Comparison of ENCODE assay signal across 8 mouse cellular contexts in genomic region chr1:135132473-135132872, GRCm38 (mm10). TPM values are rescaled to one million over a fixed set of nuclear protein-coding genes. Genes with fewer than 3 reads are reported as not detected.
A peak's percentile ranks its signal among the peaks of the same experiment; 100 is the strongest.
DNase-seq lines count a peak whose midpoint lies in the region; ATAC-seq and TF ChIP-seq lines count a peak whose summit lies in the region.

Gene Ptpn7 (plus strand): TSS chr1:135132700.

- no peaks in the 10 kb centered on the region for H3K9me3 ChIP-seq in midbrain, postnatal 0 days (ENCODE audit: low read length)
- H3K9me3 ChIP-seq in midbrain, embryonic 15.5 days, result no peaks in the 10 kb centered on the region
- no peaks in the 10 kb centered on the region for H3K9me3 ChIP-seq in liver, embryonic 11.5 days (ENCODE audit: control insufficient read depth, low read length)

- H3K27me3 ChIP-seq in midbrain, postnatal 0 days (ENCODE audit: insufficient read depth, low read length), result no peaks in the 10 kb centered on the region
- peaks cover 3% of the 10 kb centered on the region; the same call in 1 of the 2 replicates for H3K27me3 ChIP-seq in midbrain, embryonic 15.5 days (replicated peaks)
- H3K27me3 ChIP-seq in liver, embryonic 11.5 days (replicated peaks; ENCODE audit: control insufficient read depth, insufficient read depth, low read length), result peaks cover 11% of the 10 kb centered on the region; the same call in 1 of the 2 replicates

- no peaks in the 10 kb centered on the region for H3K36me3 ChIP-seq in midbrain, postnatal 0 days (ENCODE audit: insufficient read depth, low read length)
- no peaks in the 10 kb centered on the region for H3K36me3 ChIP-seq in midbrain, embryonic 15.5 days (replicated peaks)
- H3K36me3 ChIP-seq in liver, embryonic 11.5 days (ENCODE audit: control insufficient read depth, insufficient read depth, low read length), result peaks cover 3% of the 10 kb centered on the region; the same call in 1 of the 2 replicates

- TF ChIP-seq CTCF in midbrain, postnatal 0 days (IDR thresholded peaks at IDR 0.05), result peak; percentile 75

- 43% methylated on average over 10 of the region's 10 CpGs for WGBS in midbrain, postnatal 0 days
- WGBS in midbrain, embryonic 15.5 days, result 50% methylated on average over 10 of the region's 10 CpGs
- whole genome bisulfite sequencing in liver, embryonic 11.5 days, result 13% methylated on average over 10 of the region's 10 CpGs

- no peak within 1 kb of the TSS for H3K4me3 ChIP-seq in midbrain, postnatal 0 days (ENCODE audit: low read depth, low read length)
- H3K4me3 ChIP-seq in midbrain, embryonic 15.5 days, result no peak within 1 kb of the TSS
- peak within 1 kb of the TSS; percentile 39 for H3K4me3 ChIP-seq in liver, embryonic 11.5 days (ENCODE audit: low read depth, low read length)

- no peaks in the 10 kb centered on the region for H3K4me1 ChIP-seq in midbrain, postnatal 0 days (ENCODE audit: insufficient read depth, low read length)
- no peaks in the 10 kb centered on the region for H3K4me1 ChIP-seq in midbrain, embryonic 15.5 days
- H3K4me1 ChIP-seq in liver, embryonic 11.5 days (replicated peaks; ENCODE audit: control insufficient read depth, insufficient read depth, low read length), result peaks cover 36% of the 10 kb centered on the region

- ATAC-seq in midbrain, postnatal 0 days (ENCODE audit: low FRiP score), result peak; percentile 62; the same call in 1 of the 2 replicates
- ATAC-seq in midbrain, embryonic 15.5 days (replicated peaks), result no peak
- peak; percentile 79 for ATAC-seq in liver, embryonic 11.5 days (replicated peaks; ENCODE audit: low FRiP score)
- ATAC-seq in neutrophil, adult 5-6 weeks (ENCODE audit: extremely low read depth, insufficient number of reproducible peaks, low FRiP score, poor library complexity, severe bottlenecking), result peak; percentile 81

- intact Hi-C loops in heart, postnatal 14 days (cut with DNase I), result no loop called here

- H3K27ac ChIP-seq in midbrain, postnatal 0 days (ENCODE audit: low read depth, low read length), result no peak within 1 kb of the TSS
- no peak within 1 kb of the TSS for H3K27ac ChIP-seq in midbrain, embryonic 15.5 days
- H3K27ac ChIP-seq in liver, embryonic 11.5 days (ENCODE audit: low read depth, low read length), result peak within 1 kb of the TSS; percentile 86

- no peak within 1 kb of the TSS for H3K4me2 ChIP-seq in midbrain, postnatal 0 days (ENCODE audit: low read depth, low read length, poor library complexity, severe bottlenecking)
- no peak within 1 kb of the TSS for H3K4me2 ChIP-seq in midbrain, embryonic 15.5 days
- peak within 1 kb of the TSS; percentile 72 for H3K4me2 ChIP-seq in liver, embryonic 11.5 days

- H3K9ac ChIP-seq in midbrain, postnatal 0 days (replicated peaks; ENCODE audit: low read length, poor library complexity, severe bottlenecking), result no peak within 1 kb of the TSS
- H3K9ac ChIP-seq in midbrain, embryonic 15.5 days, result no peak within 1 kb of the TSS
- H3K9ac ChIP-seq in liver, embryonic 11.5 days (ENCODE audit: low read depth, low read length), result peak within 1 kb of the TSS; percentile 60

- peak; percentile 52 for DNase-seq in midbrain, postnatal 0 days (ENCODE audit: low spot score)
- peak; percentile 79 for DNase-seq in ZHBTc4 (ENCODE audit: low read depth, low spot score)
- DNase-seq in cerebellum, postnatal 36 days, result peak; percentile 59 to 73
- DNase-seq in heart, postnatal 14 days, result peak; percentile 72 to 81
- peak; percentile 71 for DNase-seq in liver, embryonic 11.5 days (ENCODE audit: low spot score)
- peak; percentile 66 to 77 for DNase-seq in urinary bladder, postnatal 4 days (ENCODE audit: low spot score in 2 of 2)

RNA-seq across cellular contexts. Expression of gene Ptpn7, which starts in this region (rescaled TPM):
- total RNA-seq in midbrain, postnatal 0 days (2014; rRNA removed), result 0.05 and 0.24 TPM in 2 replicates
- polyA plus RNA-seq in midbrain, postnatal 0 days (2015; fragmentation: Nextera tagmentation; extraction: Ambion mirVana), result 0.05 and 0.15 TPM in 2 replicates
- 0.34 and 0.50 TPM in 2 replicates for polyA plus RNA-seq in midbrain, embryonic 15.5 days (2015; fragmentation: Nextera tagmentation; extraction: Ambion mirVana)
- total RNA-seq in heart, postnatal 14 days (2021), result 1 to 10 TPM in 1 of 2 experiments, under 1 TPM in 1; 0.72 to 3.3 TPM
- polyA plus RNA-seq in liver, embryonic 11.5 days (2014; fragmentation: Nextera tagmentation; extraction: Ambion mirVana), result 42.1 and 43.0 TPM in 2 replicates
- 20.7 and 23.2 TPM in 2 replicates for total RNA-seq in neutrophil, adult 5-6 weeks (2017)

Comparison
In these comparisons a context has a peak if more than half of its experiments do, and no peak if none do; other contexts are left out.
1. RNA of gene Ptpn7 (polyA plus RNA-seq): 42.1 to 43.0 TPM in liver, embryonic 11.5 days; 0.34 to 0.50 TPM in midbrain, embryonic 15.5 days and 0.05 to 0.15 TPM in midbrain, postnatal 0 days; every median in the first group is over 10 times any median in the second.
2. Peak in DNase-seq and ATAC-seq in midbrain, postnatal 0 days; RNA of the gene not detected or under 1 TPM.
3. Peak in every context shown above with its lines, with median percentiles within 50 percentile points of each other: DNase-seq.